Mouse (Mus musculus): ENCODE measurements at regions not wholly inside any gene's neighbourhood (a gene's known extent, or its start where the extent isn't known, plus 50 kb on each side); places are given as distances from the start of the nearest gene placed in this dataset.
A peak's percentile ranks its signal among the peaks of the same experiment; 100 is the strongest.

DNA sequence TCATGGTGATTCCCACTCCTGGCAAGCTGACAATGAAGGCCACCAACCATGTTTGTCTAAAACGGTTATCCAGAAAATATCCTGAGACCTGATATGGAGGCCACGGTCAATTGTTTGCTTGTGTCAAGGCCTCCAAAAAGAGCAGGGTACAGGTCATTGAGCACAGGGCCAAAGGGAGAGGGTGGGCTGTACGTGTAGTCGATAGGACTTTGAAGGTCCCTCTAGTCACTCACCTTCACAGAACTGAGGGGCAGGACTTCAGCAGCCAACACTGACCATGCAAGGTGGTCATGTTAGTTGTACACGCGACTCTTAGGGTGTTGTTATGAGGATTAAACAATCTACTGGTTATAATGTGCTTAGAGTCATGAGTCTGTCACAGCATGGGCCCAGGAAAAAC lies 264.4 kb upstream of the Prok2 start:
- DNase-seq (ENCODE audit: low spot score in 2 of 2): no peak

DNA sequence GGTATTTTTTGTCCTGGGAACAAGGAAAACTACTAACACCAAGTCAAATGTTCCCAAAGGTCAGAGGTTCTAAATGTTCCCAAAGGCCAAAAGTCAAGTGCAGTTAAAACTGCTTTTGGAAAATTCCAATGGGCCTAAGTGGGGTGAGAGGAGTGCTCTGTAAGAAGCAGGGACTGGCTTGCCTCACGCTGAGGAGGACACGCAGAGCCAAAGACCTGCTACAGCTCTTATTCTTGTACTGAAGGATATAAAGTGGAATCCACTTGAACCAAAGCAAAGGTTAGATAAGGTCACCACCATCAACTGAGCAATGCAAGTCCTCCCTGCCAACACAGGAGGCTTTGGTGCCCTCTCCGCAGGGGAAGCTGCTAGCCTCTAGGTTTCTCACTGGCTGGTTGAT lies 260.3 kb upstream of the Prok2 start:
- DNase-seq (ENCODE audit: low spot score in 2 of 2): no peak

DNA sequence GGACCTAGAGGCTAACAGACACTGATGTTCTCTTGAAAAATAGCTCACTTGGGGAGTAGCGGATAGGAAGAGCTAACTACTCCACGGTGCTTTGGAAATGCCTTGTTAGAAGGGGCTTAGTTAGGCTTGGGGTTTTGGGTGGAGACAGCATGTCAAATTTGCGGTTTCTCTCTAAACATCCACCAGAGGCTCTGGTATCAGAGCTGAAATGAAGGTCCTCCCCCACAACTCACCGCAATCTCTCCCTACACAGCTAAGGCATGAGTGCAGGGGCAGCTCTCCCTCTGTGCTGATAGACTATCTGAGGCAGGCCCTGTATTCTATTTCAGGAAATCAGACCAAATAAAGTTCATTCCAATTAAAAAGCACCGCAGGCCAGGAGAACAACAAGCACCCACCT lies 259.1 kb upstream of the Prok2 start:
- DNase-seq (ENCODE audit: low spot score in 2 of 2): no peak

DNA sequence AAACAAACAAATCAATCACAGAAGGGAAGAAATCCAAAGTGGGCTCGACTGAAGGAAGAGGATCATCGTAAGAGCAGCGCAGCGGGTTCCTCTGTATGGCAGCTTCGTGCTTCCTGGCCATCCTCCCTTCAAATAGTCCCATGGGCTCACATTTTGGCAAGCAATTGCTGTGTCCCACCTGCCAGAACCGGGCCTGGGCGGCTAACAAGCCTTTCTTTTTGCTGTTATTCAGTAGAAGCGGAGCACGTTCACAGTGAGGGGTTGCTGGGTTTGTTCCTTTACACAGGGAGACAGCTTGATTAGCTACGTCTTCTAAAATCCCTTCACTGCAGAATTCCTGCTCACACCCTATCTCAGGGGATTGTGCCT lies 258.6 kb upstream of the Prok2 start:
- DNase-seq (ENCODE audit: low spot score in 2 of 2): no peak

DNA sequence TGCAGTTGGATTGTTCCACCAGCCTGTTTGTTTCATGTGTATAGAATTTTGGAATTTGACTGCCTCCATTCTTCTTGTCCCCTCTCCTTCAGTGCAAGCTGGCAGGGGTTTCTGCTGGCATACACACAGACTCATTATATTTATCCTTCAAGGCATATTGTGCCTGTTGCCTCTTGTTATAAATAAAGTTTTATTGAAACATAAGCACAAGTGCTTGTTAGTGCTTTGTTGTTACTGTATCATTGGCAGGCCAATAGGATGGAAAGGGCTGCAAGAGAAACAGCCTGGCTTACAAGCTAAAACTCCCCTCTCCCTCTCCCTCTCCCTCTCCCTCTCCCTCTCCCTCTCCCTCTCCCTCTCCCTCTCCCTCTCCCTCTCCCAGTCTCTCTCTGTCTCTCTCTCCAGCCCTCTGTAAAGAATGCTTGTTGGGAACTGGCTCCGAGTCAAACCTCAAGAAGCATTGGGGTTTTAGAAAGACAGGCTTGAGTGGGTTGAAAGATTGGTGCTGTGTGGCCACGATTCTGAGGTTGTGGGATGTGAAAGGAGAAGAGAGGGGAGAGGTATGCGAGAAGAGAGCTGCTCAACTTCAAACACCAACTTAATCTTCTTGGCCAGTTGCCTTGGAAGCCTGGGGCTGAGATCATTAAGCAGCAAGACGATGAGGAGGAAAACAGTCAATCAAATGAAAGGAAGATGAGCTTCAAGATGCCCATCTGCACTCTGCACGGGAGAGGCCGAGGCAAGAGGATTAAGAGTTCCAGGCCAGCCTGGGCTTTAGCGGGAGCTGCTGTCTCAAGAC lies 258.1 kb upstream of the Prok2 start:
- no peak for DNase-seq (ENCODE audit: low spot score in 2 of 2)

DNA sequence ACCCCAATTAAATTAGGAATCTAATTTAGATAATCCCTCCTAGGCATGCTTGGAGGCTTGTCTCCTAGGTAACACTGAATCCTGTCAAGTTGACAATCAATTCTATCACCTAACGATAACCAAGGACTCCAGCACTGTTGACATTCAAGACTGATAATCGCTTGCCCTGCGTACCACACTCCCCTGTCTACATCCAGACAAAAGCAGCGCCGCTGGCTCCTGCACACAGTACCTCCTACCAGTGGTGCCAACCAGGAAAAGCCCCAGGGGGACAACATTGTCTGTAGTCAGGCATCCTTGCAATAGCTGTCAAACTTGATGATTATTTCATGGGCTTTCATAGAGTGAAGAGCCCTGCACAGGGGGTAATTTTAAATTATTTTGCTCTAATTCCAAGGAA lies 253.4 kb upstream of the Prok2 start:
- DNase-seq (ENCODE audit: low spot score in 2 of 2): no peak

DNA sequence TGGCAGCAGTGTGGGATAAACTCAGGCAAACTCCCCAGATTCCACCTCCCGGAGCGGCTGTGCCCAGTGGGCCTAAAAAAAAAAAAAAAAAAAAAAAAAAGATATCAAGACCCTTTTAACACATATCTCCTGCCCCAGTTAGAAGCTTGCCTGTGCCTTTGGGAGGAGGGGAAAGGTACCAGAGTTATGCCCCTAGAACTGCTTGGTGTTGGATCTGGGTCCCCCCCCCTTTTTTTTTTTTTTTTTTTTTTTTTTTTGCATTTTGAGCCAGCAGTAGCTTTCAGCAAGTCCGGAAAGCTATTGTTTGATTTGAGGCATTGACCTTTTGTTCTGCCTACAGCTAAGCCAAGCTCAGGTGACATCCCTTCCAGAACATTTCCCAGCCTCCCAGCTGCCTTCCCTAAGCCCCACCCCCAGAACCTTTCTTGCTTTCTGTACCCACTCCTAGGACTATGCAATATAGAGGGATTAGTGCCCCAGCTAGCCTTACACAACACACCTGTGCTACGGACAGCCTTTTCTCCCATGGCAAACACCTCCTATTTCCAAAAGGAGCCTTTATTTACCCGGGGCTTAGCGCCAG lies 252.1 kb upstream of the Prok2 start:
- no peak for DNase-seq (ENCODE audit: low spot score in 2 of 2)

DNA sequence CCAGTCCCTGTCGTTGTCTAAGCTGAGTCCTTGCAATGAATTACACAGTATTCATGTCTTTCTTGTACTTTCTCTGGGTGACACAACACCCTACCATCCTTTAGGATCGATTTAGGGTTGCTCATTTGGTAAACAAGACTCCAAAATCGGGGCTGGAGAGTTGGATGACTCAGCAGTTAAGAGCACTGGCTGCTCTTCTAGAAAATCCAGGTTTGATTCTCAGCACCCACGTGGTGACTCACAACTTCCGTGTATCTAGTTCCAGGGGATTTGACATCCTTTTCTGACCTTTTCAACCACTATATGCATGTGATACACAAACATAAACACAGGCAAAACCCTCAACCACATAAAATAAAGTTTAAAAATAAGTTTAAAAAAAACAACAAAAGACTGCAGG lies 250.0 kb upstream of the Prok2 start:
- no peak for DNase-seq (ENCODE audit: low spot score in 2 of 2)

DNA sequence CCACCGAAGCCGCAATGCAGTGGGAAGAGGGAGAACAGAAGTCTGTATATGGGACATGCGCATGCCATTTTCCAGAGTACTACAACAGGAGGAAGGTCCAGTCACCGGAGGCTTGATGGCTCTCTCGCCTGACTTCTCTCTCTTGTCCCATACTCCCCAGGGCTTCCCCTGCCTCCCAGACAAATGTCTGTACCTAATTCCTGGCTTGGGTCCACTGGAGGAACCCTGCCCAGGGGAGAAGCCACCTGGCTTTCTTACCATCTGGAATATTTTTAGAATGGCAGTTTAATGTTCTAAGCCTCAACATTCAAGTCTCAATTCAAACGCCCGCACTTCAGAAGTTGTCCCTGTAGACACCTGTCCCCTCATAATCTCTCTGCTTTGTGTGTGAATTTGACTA lies 249.3 kb upstream of the Prok2 start:
- no peak for DNase-seq (ENCODE audit: low spot score in 2 of 2)

DNA sequence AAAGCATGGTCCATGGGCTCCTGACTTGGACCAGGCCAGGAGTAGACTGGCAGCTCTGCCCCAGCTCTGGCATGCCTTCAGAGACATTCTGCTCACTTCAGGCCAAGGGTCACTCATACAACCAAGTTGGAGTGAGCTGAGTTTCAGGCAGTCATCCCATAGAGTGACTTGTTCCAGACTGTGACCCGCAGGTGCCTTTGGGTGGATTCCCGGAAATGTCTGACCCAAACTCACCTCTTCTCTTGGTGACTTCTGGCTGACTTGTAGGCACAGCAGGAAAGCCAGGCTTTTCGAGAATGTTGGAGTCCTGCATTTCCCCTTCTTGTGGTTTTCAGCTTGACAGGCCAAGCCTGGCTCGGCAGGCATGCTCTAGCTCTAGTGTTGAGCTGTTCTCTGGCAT lies 248.3 kb upstream of the Prok2 start:
- DNase-seq (ENCODE audit: low spot score in 2 of 2): no peak

DNA sequence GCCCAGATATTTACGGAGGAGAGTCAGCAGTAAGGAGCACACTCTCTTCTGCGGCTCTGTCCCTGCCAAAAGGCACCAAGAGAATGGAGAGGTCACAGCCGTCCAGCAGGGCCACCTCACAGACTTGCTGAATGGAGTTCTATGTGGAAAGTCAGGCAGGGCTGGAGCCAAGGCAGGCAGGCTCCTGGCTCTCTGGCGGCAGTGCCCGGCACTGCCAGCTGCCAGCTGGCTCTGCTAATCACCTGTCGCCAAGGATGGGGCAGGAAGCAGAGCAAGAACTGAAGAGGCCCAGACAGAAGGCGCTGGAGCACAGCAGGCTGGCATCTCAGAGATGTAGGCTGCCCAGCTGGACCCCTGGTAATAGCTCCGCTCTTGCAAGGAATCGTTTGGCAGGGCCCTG lies 245.2 kb upstream of the Prok2 start:
- DNase-seq (ENCODE audit: low spot score in 2 of 2): peak; percentile 57 to 73

DNA sequence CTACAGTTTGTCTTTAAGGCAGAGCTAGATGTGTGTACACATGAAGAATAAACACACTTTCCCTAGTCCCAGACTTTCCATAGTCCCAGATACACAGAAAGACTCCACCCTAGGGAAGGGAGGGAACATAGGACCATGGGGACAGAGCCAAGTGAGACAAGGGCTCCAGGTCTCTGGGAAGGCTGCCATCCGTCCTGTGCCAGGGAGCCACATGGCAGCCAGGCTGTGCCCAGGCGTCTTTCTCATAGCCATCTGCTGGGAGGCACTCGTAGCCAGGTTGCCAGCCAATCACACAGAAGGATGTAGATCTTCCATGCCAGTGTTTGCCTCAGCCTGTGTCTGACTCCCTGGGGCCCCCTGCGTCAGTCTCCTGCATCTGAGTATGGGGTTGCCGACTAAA lies 242.7 kb upstream of the Prok2 start:
- peak; percentile 84 to 91 for DNase-seq (ENCODE audit: low spot score in 2 of 2)

DNA sequence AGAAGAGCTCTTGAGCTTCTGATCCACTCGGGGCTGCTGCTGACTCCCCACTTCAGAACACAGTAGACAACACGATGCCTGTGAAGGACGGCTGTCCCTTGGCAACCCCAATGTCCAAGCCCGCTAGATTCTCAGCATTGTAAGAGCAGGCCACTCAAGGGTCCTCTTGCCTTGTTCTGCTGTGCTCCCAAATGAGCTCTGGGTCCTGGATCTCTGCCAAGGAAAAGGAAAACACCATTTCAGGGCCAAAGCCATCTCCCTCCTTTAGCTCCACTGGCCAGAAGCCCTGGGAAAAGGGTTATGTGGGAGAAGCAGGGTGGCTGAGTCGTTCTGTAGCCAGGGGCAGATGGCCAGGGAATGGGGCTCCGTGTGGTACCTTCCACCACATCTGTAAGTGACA lies 241.3 kb upstream of the Prok2 start:
- no peak for DNase-seq (ENCODE audit: low spot score in 2 of 2)

DNA sequence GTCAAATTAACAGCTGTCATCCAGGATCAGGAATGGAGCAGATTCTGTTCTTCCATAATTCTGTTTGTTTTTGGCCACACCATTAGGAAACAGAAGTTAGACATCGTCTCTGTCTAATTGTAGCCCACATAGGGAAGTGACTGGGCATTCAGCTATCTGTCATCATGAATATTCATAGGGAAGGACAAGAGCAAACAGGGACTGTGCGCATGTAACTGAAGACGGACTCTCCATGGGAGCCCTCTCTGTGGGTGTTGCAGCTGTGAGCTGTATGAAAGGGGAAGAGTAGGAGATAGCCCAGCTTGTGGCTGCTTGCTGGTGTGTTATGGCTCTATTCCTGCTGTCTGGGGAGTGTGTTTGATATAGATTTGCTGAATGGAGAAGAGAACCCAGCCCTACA lies 238.3 kb upstream of the Prok2 start:
- DNase-seq (ENCODE audit: low spot score in 2 of 2): no peak

DNA sequence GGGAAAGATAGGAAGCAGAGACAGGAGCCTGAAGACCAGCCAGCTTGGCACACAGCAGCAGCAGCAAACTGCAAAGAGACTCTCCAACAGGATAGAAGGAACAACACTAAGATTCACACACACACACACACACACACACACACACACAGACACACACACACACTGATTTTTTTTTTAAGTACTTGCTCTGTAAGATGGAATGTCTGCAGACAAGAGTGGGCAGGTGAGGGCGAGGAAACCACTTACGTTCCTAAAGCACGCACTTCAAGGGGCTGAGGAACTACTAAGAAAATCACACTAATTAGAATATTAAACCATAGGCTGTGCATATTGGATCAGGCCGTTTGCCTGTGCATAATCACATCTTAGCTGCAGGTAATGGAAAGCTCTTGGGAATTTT lies 237.8 kb upstream of the Prok2 start:
- DNase-seq (ENCODE audit: low spot score in 2 of 2): no peak

DNA sequence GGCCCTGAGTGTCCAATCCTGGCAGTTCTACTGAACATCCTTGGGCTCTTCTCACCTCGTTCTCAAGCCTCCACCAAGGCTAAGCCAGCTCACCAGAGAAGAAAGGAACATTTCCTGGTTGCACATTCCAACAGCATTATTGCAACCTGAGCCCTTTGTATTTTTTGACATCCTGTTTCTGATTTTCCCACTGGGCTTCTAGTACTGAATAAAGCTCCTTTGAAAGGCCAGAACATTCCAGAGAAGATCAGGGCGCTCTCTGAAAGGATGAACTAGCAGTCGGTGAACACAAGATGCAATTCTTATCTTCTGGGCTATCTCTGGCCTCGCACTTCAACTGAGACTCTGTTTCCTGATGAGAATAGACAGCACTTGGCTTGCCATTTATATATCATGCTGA lies 233.2 kb upstream of the Prok2 start:
- DNase-seq (ENCODE audit: low spot score in 2 of 2): no peak

DNA sequence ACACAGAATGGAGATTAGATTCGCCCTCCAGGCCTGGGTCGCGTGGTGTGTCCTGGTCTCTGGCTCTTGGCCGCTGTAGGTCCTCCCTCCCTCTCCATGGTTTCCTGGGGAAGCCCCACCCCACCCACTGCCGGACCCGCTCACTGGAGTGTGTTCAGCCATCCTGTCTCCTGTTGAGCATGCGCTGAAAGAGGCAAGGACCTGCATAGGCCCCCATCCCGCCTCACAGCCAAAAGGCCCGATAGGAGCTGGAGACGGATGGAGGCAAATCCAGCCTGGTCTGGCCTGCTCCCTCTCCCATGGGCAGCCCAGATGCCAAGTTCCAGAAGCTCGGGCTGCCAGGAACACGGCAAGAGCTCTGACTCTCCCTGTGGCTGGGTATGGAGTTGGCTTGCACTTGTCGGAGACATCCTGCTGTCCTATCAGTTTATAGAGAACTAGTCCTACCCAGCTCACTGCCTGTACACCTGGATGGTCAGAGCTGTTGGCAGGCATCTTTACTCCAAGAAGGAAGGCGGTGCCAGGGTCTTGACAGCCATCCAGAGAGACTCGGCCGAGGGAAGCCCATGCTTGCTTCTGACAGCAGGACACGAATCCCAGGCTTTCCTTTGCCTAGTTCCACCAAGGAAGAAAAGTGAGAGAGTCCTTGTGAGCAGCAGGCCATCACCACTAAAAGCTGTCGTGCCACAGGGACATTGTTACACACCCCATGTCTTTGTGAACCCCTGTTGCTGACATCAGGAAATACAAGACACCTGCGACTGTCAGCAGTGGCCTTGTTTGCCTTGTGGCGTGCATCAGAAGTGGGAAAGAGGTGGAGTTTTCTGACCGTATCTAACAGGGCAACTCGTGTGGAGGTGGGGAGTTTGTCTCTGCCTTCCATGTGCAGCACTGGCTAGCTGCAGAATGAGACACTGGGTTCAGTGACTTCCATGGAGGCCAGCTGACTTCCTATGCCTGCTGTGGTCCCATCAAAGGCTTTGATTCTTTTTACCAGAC lies 228.9 kb upstream of the Prok2 start:
- no peak for DNase-seq (ENCODE audit: low spot score in 2 of 2)

DNA sequence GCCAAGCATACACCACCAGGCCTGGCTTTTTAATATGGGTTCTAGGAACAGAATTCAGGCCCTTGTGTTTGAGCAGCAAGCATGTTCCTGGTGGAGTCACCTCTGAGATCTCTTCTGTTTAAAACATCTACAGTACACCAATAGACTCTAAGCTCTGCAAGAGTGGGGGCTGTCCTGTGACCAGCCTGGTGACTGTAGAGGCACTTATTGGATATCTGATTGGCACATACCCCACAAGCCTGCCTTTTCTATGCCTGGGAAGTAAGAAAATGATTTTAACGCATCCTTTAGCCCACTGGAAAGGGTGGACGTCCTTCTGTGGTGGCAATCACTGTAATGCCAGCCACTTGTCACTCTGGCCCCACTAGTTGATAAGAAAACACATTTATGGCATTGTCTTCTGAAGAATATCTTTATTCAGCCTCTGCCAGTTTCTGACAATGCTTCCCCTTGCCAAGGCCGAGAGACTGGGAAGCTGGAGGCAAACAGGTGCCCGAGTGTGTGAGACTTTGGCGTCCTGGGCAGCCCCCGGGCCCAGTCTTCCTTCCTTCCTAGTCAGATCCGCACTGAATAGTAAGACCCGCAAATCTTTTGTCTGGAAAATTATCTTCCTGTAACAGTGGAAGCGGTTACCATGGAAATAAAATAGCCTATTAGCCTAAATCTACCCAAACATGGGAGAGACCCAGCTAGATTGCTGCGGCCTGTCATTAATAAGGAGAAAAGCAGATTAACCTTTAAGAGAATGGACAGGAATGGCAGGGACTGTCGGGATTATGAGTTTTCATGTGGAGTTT lies 228.0 kb upstream of the Prok2 start:
- DNase-seq (ENCODE audit: low spot score in 2 of 2): no peak

DNA sequence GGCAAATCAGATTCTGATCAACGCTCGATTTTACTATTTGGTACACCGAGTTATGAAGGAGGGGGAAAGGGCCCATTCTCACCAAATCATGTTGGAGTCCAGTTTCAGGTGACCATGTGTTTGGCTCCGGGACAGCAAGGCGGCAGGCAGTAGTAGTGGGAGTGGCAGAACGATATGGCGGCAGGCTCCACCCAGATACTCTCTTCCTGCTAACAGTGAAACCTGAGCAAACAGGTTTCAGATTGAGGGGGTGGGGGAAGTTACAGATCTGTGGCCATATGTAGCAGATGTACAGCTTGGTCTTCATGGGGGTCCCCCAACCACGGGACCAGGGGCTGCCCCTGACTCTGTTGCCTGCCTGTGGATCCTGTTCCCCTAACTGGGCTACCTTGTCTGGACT lies 224.6 kb upstream of the Prok2 start:
- no peak for DNase-seq (ENCODE audit: low spot score in 2 of 2)

DNA sequence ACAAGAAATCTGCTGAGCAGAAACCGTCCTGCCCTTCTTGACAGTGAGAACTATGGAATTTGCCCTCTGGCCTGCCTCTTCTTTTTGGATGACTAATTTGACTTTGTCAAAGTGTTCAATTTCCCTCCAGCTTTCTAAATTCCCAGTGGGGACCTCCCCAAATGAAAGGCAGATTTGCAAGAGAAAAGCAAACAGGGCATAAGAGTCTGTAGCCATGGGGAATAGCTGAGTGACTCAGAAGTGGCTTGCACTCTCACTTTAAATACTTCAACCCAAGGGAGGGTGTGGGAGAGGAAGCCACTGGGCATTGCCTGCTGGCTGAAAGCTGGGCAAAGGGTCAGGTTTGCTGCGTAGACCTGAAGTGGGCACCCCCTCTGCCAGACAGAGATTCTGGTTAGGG lies 220.7 kb upstream of the Prok2 start:
- no peak for DNase-seq (ENCODE audit: low spot score in 2 of 2)

DNA sequence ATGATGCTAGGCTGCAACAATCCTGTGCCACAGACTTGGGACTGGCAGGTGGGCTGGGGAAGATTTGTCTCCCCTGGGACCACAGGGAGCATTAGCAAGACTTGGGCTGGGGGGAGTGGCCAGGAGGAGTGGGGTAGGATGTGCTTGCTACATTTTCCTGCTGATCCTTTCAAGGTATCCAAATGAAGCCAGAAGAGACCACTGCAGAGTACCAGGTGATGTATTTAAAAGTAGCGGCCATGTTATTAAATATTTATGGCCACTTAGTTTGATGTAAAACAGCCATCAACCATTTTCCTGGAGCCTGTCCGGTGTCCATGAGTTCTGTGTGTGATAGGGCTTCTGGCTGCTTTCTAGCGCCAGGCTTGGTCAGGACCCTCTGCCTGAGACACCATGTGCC lies 220.3 kb upstream of the Prok2 start:
- no peak for DNase-seq (ENCODE audit: low spot score in 2 of 2)

DNA sequence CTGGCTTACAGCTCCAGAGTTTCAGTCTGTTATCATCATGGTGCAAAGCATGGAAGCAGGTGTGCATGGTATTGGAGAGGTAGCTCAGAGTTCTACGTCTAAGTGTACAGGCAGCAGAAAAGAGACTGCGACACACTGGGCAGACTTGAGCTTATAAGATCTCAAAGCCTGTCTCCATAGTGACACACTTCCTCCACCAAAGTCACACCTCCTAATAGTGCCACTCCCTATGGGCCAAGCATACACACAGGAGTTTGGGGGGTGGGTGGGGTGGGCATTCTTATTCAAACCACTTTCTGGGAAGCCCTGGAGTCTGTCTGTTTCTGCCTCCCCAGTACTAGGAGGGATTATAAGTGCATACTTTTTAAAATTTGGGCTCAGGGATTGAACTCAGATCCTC lies 219.5 kb upstream of the Prok2 start:
- DNase-seq (ENCODE audit: low spot score in 2 of 2): no peak
